Mouse (Mus musculus): ENCODE data around the gene Hist1h2ae.
"Not testable (repeated sequence)": the region's sequence is repeated elsewhere in the genome, so short reads cannot be mapped to it uniquely, and the experiment has no call there.

The Hist1h2ae gene

GRCm38 (mm10) chr13:23561531-23561882, 9.5 kb downstream of the Hist1h2ae start:
- not testable (repeated sequence) for DNase-seq

DNA sequence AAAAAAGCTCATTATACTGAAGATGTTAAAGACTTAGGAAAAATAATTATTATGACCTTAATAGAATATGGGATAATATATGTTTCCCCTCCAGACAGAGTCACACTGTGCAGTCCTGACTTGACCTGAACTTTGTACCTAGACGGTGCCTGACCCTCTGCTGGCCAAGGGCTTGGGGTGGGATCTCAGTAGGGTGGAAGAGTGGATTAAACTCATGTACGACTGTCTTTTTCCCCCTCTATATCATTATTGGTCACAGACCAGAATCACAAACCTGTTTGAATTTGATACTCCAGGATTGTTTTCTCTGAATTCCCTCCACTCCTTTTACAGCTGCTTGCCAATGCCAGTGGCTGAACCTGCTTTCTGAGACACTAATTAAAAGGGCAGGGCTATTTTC, 10.3 kb downstream of the Hist1h2ae start:
- not testable (repeated sequence) for DNase-seq

- DNase-seq: no peak
Measured at GRCm38 (mm10) chr13:23556906-23557305, 14.1 kb downstream of the Hist1h2ae start.

DNA sequence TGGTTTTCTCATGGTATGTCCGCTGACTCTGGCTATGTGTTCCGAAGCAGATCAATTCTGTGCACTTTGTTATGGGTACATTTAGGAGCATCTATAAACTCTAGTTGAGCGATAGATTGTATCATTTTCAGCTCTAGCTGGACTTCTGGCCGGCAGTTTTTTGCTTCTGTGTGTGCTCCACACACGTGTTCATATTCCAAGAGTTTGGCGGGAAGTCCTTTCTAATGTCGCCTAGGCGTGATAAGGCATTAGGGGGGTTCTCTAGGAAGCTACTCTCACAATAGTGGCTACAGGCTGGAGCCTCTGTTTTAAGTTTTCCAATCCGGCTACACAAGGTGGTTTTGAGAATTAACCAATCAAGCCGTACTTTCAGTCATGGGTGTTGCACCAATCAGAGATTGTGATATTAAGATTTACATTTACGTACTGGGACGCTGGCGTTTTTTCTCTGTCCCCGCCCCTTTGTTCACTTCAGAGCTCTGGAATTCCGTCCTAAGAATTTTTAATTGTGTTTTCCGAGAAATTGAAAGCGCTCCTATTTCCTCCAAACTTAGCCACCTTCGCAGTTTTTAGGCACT, 15.1 kb downstream of the Hist1h2ae start:
- peak; percentile 89 for DNase-seq

DNA sequence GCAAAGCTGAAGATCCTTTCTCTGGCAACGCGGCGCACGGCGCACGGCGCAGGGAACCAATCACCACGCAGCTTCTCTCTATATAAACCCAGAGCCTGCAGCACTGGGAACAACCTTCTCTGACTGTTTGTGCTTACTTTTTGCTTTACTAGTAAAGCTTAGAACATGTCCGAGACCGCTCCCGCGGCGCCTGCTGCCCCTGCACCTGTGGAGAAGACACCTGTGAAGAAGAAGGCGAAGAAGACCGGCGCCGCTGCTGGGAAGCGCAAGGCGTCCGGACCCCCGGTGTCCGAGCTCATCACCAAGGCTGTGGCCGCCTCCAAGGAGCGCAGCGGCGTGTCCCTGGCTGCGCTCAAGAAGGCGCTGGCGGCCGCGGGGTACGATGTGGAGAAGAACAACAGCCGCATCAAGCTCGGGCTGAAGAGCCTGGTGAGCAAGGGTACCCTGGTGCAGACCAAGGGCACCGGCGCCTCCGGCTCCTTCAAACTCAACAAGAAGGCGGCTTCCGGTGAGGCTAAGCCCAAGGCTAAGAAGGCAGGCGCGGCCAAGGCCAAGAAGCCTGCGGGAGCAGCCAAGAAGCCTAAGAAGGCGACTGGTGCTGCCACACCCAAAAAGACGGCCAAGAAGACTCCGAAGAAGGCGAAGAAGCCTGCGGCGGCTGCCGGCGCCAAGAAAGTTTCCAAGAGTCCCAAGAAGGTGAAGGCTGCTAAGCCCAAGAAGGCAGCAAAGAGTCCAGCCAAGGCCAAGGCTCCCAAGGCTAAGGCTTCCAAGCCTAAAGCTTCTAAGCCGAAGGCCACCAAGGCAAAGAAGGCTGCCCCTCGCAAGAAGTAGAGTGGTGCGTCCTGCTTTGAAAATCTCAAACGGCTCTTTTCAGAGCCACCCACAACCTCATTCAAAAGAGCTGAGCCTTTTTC, 15.8 kb downstream of the Hist1h2ae start:
- DNase-seq: peak; percentile 82

GRCm38 (mm10) chr13:23554393-23554792, 16.6 kb downstream of the Hist1h2ae start:
- no peak for DNase-seq

DNA sequence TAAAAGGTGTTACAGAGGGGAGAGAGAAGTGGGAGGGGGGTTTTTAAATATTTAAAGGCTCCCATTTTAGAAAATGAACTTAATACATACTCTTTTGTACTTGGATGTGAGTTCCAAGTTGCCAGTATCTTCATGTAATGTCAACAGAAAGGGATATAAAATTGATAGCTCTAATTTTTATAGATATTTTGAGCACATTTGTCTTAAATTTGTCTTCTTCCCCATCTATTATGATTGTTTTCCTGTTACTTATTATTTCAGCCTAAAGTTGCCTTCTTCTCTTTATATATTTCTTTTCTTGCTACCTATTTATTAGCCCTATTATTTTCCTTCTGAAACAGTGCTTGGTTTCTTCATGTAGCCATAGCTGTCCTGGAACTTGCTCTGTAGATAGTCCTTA, 18.1 kb downstream of the Hist1h2ae start, which contains the start of gene Hist1h1d:
TSS of gene Hist1h1d (plus strand) at position 301 of the 400 bp plus-strand sequence.
- no peak for DNase-seq

- no peak for DNase-seq
Measured at GRCm38 (mm10) chr13:23551931-23552914, 18.8 kb downstream of the Hist1h2ae start.

GRCm38 (mm10) chr13:23551146-23551834, 19.7 kb downstream of the Hist1h2ae start, which contains the start of gene Hist1h4f:
Gene Hist1h4f, minus strand, starts transcription at chr13:23551648.
- peak; percentile 91 for DNase-seq

GRCm38 (mm10) chr13:23550761-23551145, 20.3 kb downstream of the Hist1h2ae start:
- DNase-seq: no peak

GRCm38 (mm10) chr13:23546694-23547093, 24.3 kb downstream of the Hist1h2ae start:
- no peak for DNase-seq

- DNase-seq: not testable (repeated sequence)
Measured at GRCm38 (mm10) chr13:23544787-23545120, 26.3 kb downstream of the Hist1h2ae start.

DNA sequence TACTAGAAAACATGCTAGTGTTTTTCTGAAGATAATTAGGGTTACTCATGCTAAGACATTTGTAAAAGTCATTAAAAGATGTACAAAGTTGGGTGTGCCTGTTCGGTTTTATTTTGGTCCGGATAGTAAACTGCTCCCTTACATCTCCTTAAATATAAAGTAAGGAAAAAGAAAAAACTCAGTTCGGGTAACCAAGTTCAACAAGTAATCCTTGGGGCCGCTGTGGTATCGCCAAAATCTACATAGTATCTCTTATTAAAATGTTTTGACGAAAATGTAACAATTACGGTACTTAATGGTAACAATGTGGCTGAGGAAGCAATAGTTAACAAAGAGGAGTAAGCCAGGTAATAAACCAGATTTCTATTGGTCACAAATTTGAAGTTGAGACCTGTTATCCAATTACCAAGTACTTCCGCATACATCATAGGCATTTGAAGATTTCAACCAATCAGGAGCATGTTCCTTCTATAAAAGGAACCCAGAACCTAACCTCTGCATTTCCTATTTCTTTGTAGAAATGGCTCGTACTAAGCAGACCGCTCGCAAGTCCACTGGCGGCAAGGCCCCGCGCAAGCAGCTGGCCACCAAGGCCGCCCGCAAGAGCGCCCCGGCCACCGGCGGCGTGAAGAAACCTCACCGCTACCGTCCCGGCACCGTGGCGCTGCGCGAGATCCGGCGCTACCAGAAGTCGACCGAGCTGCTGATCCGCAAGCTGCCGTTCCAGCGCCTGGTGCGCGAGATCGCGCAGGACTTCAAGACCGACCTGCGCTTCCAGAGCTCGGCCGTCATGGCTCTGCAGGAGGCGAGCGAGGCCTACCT, 26.8 kb downstream of the Hist1h2ae start, which contains the start of gene Hist1h3f:
TSS of gene Hist1h3f (plus strand) at position 88 of the 822 bp plus-strand sequence.
- DNase-seq: peak; percentile 88

- peak; percentile 89 for DNase-seq
Measured at GRCm38 (mm10) chr13:23542999-23543607, 27.9 kb downstream of the Hist1h2ae start, which contains the start of gene Hist1h2bh. Gene Hist1h2bh, minus strand, starts transcription at chr13:23543392.

DNA sequence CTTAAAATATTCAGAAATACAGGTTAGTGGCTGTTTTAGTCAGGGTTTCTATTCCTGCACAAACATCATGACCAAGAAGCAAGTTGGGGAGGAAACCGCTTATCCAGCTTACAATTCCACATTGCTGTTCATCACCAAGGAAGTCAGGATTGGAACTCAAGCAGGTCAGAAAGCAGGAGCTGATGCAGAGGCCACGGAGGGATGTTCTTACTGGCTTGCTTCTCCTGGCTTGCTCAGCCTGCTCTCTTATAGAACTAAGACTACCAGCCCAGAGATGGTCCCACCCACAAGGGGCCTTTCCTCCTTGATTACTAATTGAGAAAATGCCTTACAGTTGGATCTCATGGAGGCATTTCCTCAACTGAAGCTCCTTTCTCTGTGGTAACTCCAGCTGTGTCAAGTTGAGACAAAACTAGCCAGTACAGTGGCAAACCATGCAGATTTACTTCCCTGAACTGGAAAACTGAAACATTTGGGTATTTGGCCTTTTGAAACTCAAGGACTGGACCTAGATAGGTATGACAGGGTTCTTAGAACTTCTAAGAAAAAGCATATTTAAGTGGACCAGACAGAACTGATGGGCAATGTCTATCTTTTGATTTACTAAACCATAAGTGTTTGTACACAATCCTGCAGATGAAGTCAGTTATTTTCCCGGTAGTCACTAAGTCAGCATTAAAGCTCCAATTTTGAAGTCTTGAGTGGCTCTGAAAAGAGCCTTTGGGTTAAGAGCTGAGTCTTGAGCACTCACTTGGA, 28.6 kb downstream of the Hist1h2ae start:
- not testable (repeated sequence) for DNase-seq

GRCm38 (mm10) chr13:23541497-23541896, 29.5 kb downstream of the Hist1h2ae start:
- DNase-seq: no peak

- DNase-seq: not testable (repeated sequence)
Measured at GRCm38 (mm10) chr13:23539821-23540220, 31.2 kb downstream of the Hist1h2ae start.

DNA sequence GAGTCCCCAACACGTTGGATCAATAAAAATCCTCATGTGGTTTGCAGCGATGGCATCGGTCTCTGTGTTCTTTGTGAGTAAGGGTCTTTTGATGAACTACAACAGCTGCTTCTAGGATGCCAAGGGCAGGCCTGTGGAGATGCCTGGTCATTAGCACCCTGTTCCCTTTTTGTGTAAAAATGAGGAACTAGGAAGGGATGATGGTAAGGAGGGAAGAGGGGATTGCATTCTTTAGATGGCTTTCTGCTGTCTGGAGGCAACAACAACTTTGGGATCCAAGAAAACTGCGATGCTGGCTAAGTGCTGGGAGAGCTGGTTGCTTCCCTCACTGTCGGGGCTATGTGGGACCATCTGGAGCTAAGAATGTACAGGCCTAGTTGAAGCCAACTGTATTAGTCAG, 32.8 kb downstream of the Hist1h2ae start:
- DNase-seq: no peak

DNA sequence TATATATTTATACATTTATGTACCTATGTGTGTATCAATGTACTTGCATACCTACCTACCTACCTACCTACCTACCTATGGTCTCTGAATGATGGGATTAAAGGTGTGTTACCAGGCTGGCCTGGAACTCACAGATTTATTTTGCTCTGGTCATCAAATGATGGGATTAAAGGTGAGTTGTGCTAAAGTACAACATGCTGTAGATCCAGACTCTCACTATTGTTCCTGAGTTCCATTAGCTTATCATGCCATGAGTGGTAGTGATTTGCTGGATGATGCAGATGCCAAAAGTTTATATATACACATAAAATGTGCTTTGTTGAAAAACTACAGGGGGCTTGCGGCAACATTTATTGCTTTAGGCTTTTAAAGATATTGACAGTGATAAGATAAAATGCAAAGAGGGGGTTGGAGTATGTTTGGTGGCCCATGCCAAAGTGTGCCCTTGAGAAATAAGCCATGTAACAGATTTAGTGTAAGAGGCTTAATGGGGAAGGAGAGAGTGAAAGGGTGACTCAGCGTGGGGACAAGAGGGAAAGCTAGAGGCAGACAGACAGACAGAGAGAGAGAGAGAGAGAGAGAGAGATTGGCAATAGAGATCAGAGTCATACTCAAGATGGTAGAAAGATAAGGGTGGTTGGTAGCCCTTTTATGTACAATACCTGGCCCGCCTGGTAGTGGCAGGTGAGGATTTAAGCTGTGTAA, 33.9 kb downstream of the Hist1h2ae start:
- DNase-seq: no peak

All from kidney, postnatal 14 days (tissue).